Mouse (Mus musculus): Measurements from ENCODE around the gene Tll2. TPM values are rescaled to one million over a fixed set of nuclear protein-coding genes. Genes with fewer than 3 reads are reported as not detected.

The Tll2 gene
- total RNA-seq, 2 experiments from 2014 or later: 0.89 to 1.1 TPM

DNA sequence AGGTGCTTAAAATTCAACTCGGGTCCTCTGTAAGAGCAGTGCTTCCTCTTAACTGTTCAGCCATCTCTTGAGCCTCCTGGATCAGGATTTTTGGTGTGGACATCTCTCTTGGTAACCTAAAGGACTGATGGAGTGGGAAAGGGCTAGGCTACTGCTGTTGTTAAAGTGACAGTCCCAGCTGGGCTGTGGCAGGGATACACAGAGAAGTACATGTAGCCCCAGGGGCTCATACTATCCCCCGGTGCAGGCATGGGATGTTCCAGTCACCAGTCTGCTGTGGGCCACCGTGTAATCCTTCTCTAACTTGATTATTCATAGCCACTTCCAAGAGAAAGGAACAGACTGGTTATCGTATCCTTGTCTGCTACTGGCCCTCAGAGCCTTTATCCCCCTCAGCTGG, 109.6 kb downstream of the Tll2 start:
- DNase-seq (ENCODE audit: low spot score in 2 of 2): no peak

- DNase-seq (ENCODE audit: low spot score in 2 of 2): no peak
These were observed 114.7 kb downstream of the Tll2 start for GRCm38 (mm10) chr19:41091901-41092300.

- peak; percentile 76 to 81 for DNase-seq (ENCODE audit: low spot score in 2 of 2)
These were observed 116.8 kb downstream of the Tll2 start for GRCm38 (mm10) chr19:41089833-41090232.

- no peak for DNase-seq (ENCODE audit: low spot score in 2 of 2)
These were observed 118.1 kb downstream of the Tll2 start for GRCm38 (mm10) chr19:41088491-41088890.

GRCm38 (mm10) chr19:41087901-41088300, 118.7 kb downstream of the Tll2 start:
- DNase-seq (ENCODE audit: low spot score in 2 of 2): no peak

GRCm38 (mm10) chr19:41086700-41087099, 119.9 kb downstream of the Tll2 start:
- peak; percentile 83 to 88 for DNase-seq (ENCODE audit: low spot score in 2 of 2)

DNA sequence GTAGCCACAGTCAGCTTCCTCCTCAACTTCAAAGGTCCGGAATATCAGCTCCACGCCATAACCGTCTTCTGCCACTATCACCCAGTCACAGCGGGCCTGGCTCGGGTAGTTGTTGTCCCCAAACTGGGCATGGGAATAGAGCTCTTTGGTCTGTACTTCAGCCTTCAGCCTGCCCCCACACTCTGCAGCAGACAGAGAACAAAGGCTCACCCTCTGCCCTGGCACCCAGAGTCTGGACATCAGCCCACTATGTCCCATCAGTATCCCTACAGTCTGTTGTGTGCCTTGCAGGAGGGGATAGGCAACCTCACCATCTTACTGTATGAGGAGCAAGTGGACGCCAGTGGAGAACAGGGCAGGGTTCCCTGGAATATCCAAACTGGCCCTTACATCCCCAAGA, 120.3 kb downstream of the Tll2 start:
- DNase-seq (ENCODE audit: low spot score in 2 of 2): no peak

- DNase-seq (ENCODE audit: low spot score in 2 of 2): no peak
These were observed 123.0 kb downstream of the Tll2 start for GRCm38 (mm10) chr19:41083646-41084045.

- DNase-seq (ENCODE audit: low spot score in 2 of 2): no peak
These were observed 125.0 kb downstream of the Tll2 start for GRCm38 (mm10) chr19:41081589-41081988.

- DNase-seq (ENCODE audit: low spot score in 2 of 2): no peak
These were observed 129.7 kb downstream of the Tll2 start, which contains the start of gene Opalin for GRCm38 (mm10) chr19:41076906-41077305. TSS of gene Opalin (minus strand) at chr19:41077113.

DNA sequence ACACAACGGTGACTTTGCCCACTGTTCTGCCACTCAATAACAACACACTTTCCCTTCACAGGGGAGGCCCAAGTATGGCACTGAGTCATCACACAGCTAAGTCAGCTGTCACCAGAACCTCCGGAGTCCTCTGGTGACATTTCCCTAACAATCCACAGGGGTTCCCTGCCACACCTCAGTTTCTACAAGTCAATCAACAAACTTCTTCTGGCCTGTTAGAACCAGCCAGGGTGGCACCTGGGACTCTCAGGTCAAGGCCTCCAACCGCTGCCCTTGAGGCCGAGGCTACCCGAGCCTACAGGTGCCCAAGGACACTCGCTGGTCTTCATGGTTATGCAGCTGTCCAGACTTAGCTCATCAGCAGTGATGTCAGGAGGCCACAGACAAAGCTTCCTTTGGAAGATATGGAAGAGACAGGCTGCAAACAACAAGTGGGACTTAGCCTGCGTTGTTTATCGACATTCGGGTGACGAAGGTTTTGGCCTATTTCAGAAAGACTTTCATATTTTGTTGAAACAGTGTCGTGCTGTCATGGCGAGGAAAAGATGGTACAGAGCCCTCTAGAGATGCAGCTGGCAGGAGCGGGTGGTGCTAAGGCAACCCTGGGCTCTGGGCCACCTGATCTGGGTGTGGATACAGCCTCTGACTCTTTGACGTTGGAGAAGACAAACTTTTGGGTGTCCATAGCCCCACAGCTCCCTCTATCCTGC, 132.7 kb downstream of the Tll2 start:
- DNase-seq (ENCODE audit: low spot score in 2 of 2): no peak

GRCm38 (mm10) chr19:41071500-41071899, 135.1 kb downstream of the Tll2 start:
- peak; percentile 95 for DNase-seq (ENCODE audit: low spot score in 2 of 2)

- DNase-seq (ENCODE audit: low spot score in 2 of 2): no peak
These were observed 151.9 kb downstream of the Tll2 start for GRCm38 (mm10) chr19:41054702-41055101.

DNA sequence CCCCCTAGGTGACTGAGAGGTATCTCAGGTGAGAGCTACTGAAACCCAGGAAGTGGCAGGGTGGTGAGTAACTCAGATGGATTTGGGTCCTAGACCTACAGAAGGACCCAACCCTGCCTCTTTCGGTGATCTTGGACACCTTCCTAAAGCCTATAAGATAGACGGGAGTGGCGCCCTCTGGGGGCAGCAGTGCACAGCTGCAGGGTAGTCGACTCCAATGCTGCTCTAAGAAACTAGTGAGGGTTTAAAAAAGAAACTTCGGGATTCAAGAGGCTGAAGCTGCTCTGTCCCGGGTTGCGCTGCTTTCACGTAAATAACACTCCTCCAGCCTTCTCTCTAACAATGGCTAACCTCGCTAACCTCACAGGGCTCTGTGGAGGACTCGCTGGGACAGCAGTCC, 153.1 kb downstream of the Tll2 start:
- DNase-seq (ENCODE audit: low spot score in 2 of 2): no peak

- DNase-seq (ENCODE audit: low spot score in 2 of 2): no peak
These were observed 154.4 kb downstream of the Tll2 start for GRCm38 (mm10) chr19:41052247-41052646.

DNA sequence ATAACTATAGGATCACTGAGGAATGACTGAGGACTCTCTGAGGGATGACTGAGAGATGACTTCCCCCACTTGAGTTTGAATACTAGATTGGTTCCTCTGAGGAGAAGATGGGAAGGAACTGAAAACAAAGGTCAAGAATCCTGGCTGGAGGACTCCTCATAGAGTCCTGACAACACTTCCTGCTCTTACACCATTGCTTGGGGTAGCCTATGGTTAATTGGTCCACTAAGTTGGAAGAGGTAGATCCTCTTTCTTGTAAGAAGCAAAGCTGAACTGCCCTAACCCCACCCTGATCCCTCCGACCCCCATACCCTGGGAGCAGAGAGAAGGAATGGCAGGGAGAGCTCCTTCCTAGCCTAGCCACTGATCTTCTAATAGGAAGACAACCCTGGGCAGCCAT, 154.9 kb downstream of the Tll2 start:
- DNase-seq (ENCODE audit: low spot score in 2 of 2): no peak

DNA sequence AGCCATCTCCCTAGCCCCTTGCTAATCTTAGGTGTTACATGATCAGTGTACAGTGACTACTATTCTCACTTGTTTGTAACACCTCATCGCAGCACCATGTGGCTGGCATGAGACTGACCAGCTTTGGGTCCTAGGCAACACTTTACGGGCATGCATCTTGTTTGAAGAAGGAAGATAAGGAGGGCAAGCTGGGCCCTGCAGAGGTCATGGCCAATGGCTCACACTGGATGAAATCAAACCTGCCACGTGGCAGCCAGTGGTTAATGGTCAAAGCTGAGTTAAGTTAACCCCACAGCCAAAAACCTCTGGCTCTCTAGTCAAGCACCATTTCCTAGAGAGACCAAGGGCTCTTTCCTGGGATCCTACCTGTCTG, 158.5 kb downstream of the Tll2 start:
- DNase-seq (ENCODE audit: low spot score in 2 of 2): no peak

DNA sequence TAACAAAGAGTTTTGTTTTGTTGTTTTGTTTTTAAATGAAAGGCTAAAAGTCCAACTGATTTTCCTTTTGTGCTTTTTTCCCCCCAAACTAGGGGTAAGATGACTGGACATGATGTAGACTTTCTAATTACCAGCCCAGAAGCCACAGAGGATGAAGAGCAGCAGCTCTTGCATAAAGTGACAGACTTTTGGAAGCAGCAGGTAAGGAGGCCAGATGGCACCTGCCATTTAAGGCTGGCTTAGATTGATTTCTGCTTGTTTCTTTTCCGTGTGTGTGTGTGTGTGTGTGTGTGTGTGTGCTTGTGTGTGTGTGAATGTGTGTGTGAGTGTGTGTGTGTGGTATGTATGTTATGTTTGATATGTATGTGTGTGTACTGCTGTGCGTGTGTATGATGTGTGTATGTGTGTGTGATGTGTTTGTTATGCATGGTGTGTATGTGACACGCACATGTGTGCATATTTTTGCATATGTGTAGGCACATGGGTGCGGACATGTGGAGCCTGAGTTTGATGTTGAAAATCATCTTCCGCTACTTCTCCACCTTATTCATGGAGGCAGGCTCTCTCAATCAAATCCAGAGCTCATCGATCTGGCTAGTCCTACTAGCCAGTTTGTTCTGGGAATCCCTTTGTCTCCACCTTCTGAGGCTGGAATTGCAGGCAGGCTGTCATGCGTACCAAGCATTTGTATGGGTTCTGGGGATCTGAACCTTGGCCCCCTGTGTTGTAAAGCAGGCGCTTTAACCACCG, 159.0 kb downstream of the Tll2 start:
- DNase-seq (ENCODE audit: low spot score in 2 of 2): peak; percentile 29 to 53

GRCm38 (mm10) chr19:41045091-41045770, 161.4 kb downstream of the Tll2 start:
- no peak for DNase-seq (ENCODE audit: low spot score in 2 of 2)

GRCm38 (mm10) chr19:41039110-41039509, 167.5 kb downstream of the Tll2 start:
- DNase-seq (ENCODE audit: low spot score in 2 of 2): no peak

- no peak for DNase-seq (ENCODE audit: low spot score in 2 of 2)
These were observed 170.7 kb downstream of the Tll2 start for GRCm38 (mm10) chr19:41035809-41036551.

Data from layer of hippocampus, postnatal 10 days (tissue).